Mouse (Mus musculus): ENCODE measurements around the gene Mark2.

DNA sequence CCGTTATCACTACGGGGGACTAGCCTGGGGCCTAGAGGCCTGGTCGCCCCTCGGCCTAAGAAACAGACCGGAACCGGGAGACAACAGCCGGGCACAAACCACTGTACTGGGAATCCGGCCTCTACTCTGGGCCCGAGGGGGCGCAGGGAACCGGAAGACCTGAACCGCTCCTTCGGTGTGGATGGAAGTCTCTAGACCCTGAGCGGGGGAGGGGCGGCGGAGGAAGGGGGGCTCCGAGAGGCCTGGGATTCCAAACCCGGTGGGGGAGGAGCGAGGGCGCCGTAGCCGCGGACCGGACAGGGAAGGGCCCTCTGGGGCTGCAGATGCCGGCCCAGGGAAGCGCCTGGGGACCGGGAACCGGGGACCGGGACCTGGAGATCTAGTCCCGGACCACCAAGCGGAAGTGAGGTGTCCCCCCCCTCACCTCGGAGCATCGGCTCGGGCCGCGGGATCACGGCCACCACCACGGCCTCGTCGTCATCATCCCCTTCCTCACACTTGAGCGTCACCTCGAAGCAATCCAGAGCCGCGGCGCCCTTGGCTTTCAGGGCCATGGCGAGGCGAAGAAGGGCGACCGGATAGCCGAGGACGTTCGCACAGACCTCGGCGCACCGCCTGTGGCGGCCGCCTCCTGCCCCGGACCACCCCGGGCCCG, 40.7 kb upstream of the Mark2 start:
- no peak for TF ChIP-seq CTCF (IDR thresholded peaks at IDR 0.05; ENCODE audit: control insufficient read depth, insufficient read depth, low read length)
- no peak for TF ChIP-seq POLR2A (IDR thresholded peaks at IDR 0.05; ENCODE audit: borderline replicate concordance, control insufficient read depth, low read depth, low read length)
